Mouse (Mus musculus) erythroblast, adult 5-6 weeks (primary cell): ENCODE measurements around the gene Itga3. TPM values are rescaled to one million over a fixed set of nuclear protein-coding genes. Genes with fewer than 3 reads are reported as not detected.

Experiments
- ATAC-seq: replicated peaks from 2 replicates; pipeline ENCODE4 v1.8.0; 2016; ENCODE audit warnings: moderate number of reproducible peaks, mild to moderate bottlenecking, moderate TSS enrichment, inconsistent platforms; ENCODE audit not compliant: poor library complexity, low FRiP score, severe bottlenecking
- total RNA-seq, 2 experiments: library from RNA; stranded (forward) in 1 of 2; stranded (reverse) in 1 of 2; fragments of 150-400 nt in 1 of 2; fragments of 200-764, 138-1000 nt in 1 of 2; gene quantifications; 2 replicates each; pipeline versions ENCODE4 v1.2.3 to v1.2.4; 2015 to 2017; ENCODE audit warnings: low replicate concordance in 2 of 2

The Itga3 gene
- total RNA-seq, 2 experiments from 2014 or later = not detected

DNA sequence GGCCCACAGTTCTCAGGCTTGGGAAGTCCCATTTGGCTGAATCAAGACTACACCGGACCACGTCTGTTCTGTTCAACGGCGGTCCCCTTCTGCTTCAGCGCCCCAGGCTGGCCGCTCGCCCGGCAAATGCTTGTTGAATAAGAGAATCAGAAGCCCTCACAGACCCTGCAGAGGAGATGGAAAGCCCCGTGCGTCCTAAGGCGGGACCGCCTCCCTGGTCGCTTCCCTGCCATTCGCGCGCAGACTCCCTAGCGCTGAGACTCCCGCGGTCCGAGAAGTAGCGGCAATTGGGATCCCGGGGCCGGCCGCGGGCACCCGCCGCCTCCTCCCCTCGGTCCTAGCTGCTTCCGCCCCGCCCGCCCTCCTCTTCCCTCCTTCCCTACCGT is 67.0 kb downstream of the Itga3 start, which contains the start of gene Samd14:
Samd14 (plus strand) TSS at position 251 of the 386 bp plus-strand sequence.
- ATAC-seq = 0 out of 2 replicates have a peak, but pooled peaks have one; percentile 28

DNA sequence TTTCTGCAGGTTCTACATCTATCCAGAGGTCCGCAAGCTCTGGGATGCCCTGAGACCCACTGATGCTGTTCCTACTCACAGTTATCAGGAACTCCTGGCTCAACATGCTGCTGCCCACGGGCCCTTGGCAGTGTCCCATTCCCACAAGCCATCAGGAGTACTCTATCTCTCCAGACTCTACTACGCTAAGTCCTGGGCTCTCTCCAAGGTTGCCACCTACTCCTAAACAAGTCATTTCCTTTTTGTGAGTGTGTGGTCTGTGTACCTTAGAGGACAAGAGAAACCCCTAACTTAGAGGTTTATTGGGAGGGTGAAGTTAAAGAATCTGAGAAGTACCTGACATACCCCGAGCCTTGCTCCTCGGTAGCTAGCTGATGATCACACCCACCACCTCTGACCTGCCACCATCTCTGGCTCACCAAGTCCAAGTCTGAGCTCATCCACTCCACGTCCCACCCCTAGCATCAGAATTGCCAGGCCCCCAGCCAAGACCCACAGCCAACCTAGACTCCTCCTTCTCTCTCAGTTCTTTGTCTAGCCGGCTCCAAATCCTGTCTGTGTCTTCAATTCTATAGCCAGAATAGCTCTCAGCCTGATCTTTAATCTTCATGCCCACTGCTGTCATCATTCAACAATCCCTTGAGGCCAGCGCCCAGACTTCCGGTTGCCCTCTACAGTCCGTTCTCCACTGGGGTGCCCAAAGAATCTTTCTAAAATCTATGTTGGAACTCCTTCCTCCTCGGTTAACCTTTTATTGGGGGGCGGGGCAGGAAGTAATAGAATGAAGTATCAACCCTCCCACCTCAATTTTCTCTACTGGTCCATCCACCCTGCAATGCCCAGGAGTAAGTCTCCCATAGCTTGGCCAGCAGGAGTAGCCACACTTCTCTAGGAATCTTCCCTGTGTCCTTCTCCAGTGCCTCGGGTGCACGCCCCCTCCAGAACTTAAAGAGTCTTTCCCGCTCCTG is 67.7 kb downstream of the Itga3 start:
- ATAC-seq = 0 out of 2 replicates have a peak, but pooled peaks have one; percentile 0

DNA sequence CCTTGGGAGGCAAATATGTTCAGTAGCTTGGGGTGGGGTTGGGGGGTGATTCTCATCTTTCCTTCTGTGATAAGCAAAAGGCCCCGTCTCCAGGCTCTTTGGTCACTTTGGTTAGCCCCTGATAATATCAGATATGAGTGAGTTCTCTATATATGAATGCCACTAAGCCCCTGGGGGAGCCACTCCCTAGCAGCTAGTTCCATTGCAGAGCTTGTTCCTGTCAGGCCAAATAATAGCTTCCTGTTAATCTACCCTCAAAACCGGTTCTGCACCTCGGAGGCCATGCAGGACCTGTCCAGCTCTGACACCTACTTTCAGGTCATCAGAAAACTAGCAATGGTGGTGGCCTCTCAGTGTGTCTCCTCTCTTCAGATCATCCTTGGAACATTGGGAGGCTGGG is 69.2 kb downstream of the Itga3 start:
- ATAC-seq = no peak

DNA sequence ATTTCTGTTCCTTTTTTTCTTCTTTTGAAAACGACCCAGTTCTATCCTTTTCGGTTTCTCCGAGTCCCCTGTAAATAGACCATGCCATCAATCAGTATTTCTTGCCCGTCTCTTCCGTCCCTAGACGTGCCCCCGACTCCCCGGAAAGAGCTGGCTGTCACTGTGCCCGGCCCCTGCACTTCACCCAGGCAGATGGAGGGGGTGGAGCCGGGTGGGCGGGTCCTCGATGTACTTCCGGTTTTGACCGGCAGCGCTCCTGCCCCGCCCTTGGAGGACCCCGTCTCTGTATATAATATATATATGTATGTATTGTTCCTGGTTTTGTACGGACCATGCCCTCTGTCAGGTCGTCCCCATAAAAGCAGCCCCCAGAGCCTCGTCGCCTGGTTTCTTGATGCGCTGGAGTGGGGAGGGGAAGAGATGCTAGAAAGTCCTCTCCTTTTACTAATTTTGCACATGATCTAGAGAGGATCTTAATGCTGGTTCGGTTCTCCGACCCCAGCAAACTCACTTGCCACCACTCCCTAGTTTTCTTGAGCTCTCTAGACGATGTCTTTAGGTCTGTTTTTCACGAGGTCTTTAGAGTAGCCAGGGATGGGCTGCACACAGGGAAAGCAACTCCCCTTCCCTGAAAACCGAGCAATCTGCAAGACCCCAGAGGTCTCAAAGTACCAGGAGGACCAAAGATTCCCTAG is 69.9 kb downstream of the Itga3 start:
- ATAC-seq = peak; percentile 65

DNA sequence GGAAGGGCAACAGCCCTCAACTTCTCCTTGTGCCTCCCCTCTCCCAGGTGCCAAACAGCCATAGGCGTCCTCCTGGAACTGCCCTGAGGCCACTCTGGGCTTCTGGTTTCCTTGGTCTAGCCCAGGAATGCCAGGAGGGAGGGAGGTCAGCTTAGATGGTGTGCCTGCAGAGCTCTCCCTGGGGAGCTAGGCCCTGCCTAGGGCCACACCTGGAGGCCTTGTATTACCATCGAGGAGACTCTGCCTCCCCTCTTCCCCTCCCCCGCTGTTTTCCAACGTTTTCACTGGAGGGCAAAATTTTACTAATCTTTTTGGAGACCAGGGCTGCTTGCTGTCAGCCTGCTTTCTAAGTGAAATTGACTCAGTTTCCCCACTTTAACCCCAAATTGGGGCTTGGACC is 70.6 kb downstream of the Itga3 start:
- no peak for ATAC-seq

DNA sequence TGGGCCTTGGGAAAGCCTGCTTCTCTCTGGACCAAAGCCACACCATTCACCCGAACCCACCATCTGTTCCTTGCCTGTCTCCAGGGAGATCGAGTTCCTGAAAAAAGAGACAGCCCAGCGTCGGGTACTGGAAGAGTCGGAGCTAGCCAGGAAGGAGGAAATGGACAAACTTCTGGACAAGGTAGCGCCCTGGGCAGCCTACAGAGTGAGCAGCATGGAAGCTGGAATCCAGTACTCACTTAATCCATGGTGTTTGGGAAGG is 71.7 kb downstream of the Itga3 start:
- ATAC-seq = no peak

DNA sequence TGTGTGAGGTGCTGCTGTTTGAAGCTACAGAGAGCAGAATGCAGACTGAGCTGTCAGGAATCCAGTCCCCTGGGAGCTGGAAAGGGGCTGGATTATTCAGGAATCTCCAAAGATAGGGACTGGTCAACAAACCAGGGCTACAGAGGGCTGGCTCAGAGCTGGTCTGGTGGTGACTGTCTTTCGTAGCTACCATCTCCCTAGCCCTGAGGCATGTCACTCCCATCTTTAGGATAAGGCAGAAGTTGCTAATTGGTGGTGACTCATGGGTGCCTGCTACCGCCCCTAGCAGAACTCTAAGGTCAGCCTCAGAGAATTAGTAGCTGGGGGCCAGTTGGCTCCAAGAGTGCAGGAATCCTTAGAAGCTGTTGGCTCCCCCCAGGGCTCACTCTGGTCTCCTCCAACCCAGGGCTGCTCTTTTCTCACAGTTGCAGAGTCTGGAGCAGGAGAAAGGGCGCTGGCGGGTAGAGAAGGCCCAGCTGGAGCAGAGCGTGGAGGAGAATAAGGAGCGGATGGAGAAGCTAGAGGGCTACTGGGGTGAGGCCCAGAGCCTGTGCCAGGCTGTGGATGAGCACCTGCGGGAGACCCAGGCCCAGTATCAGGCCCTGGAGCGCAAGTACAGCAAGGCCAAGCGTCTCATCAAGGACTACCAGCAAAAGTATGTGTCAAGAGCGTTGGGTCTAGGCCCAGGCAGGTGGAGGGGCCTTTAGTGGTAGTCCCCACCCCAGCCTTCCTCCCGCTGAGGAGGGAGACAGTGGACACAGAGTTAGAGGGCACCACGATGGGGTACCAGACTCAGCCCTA is 72.3 kb downstream of the Itga3 start:
- ATAC-seq = no peak

DNA sequence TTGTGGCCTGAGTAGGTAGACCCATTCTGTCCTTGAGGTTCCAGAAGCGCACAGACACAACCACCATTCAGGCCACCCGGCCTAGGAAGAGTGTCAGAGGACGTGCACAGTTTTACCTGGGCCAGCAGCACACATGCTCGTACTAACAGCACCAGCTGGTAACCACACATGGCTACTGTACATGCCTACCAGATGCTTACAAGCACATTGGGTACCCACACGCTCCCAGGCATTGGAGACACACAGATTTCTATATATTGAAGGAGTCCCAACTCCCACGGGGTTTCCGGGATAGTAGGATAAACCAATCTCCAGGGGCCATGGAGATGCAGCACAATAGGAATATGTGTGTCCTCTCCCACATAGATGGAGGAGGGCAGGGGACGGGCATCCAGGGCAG is 73.9 kb downstream of the Itga3 start:
- ATAC-seq = no peak

DNA sequence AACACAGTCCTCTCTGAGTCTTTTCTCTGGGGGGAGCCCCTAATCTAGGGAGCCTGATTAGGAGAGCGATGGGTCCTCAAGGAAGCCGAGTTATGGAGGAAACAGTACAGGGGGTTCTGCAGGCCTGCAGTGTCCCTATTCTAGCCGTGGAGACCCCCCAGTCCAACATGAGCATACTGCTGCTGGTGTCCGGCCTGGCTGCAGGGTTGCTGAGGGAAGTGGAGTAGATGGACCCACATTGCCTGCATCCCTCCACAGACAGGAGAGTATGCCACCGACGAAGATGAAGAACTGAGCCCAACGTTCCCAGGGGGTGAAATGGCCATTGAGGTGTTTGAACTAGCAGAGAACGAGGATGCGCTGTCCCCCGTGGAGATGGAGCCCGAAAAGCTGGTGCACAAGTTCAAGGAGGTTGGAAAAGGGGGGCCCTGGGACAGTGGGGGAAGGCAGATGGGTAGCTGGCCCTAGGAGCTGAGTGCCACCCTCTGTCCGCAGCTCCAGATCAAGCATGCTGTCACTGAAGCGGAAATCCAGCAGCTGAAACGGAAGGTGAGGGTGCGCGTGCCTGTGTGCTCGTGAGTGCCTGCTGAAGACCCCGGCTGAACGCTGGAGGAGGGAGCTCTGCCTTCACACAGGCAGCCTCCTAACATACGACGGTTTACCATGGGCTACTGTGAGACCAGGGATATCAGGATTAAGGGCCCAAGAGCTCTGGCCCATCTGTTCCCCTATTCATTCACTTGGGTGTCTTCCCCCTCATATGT is 74.8 kb downstream of the Itga3 start:
- no peak for ATAC-seq

DNA sequence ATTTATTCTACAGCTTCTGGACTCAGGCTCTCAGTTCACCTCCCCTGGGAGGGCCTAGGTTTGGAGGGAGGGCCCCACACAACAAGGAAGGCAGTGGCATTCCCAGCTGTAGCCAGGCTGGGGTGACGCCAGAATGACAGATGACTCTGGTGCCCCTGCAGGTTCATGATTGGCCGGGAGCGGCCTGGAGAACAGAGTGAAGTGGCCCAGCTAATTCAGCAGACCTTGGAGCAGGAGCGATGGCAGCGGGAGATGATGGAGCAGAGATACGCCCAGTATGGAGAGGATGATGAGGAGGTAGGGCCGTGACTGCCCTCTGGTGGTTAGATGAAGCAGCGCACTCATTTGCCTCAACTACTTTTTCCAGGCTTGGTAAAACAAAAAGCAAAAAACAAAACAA is 75.5 kb downstream of the Itga3 start:
- ATAC-seq = peak; percentile 65

DNA sequence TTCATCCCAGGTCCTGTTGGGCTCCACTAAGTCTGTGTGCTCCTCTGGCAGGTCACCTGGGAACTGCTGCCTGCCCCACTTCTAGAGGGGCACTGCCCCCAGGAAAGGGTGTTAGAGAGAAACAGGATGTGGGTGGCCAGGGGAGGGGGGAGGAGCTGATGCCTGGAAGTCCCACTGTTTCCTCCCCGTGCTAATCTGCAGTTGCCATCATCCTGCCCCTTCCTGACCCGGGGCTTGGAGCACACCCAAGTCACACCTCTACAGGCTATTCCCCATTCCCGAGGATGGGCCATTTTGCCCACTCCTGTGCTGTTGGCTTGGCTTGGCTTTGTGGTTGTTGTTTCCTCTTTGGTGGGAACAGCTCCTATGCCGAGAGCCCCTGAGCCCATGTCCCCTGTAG is 76.1 kb downstream of the Itga3 start:
- ATAC-seq = 0 out of 2 replicates have a peak, but pooled peaks have one; percentile 9

DNA sequence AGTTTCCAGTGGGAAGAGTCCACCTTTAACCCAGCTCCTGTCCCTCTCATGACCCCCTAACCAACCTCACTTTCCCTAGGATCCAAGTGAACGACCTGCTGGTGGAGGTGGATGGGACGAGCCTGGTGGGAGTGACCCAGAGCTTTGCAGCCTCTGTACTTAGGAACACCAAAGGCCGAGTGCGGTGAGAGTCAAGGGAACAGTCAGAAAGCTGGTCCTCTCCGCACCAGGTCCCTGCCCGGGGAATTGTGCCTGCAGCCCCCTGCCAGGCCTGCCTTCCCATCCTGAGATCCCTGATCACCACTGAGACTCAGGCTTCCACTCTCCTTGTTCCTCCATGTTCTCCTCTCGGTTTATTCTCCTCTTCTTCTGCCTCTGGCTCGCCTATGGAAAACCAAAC is 76.5 kb downstream of the Itga3 start:
- ATAC-seq = no peak

DNA sequence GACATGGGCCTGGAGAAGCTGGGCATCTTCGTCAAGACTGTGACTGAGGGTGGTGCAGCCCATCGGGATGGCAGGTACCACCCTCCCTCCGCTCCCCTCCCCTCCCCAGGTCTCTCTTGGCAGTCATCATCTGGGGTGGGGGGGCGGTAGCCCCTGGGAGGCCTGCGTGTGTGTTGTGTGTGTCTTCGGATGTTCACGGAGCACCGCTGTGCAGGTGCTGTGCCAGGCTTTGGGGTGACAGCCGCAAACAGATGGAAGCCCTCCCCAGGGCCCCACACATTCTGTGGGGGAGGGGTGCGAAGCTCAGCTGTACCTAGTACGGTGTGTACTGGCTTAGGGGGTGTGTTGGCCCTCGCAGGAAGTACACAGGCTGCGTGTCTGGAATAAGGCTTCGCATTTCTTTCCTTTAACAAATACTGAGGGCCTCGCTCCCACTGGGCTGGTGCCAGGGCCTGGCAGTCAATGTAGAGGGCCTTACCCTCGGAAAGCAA is 78.5 kb downstream of the Itga3 start:
- no peak for ATAC-seq

DNA sequence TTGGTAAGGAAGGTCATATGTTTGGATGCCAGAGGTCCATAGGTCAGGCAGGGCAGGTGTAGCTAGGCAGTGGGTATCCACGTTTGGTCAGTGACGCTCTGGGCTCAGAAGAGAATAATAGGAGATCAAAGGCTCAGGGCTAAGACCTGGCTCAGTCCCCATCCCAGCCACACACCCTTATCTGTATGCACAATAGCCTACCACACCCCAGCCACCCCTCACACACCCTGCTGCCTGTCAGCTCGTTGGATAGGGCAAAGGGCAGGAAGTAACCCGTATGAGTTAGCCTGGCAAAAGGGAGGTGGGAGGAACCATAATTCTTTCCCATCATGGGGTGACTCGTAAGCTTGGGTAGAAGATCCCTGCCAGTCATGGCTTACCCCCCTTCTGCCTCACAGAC is 79.0 kb downstream of the Itga3 start:
- ATAC-seq = peak; percentile 58

DNA sequence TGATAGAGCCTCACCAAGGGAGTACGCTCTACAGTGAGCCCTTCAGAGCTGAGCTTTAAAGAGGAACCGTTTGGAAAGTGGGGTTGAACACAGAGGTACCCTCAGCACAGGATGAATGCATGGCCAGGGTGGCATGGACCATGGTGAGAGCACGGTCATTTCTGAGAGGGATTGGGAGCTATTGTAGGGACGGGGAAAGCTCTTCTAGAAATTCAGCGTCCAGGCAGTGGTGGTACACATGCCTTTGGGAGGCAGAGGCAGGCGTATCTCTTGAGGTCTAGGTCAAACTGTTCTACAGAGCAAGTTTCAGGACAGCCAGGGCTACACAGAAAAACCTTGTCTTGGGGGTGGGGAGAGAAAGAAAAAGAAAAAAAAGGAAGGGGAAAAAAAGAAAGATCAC is 79.6 kb downstream of the Itga3 start:
- no peak for ATAC-seq

DNA sequence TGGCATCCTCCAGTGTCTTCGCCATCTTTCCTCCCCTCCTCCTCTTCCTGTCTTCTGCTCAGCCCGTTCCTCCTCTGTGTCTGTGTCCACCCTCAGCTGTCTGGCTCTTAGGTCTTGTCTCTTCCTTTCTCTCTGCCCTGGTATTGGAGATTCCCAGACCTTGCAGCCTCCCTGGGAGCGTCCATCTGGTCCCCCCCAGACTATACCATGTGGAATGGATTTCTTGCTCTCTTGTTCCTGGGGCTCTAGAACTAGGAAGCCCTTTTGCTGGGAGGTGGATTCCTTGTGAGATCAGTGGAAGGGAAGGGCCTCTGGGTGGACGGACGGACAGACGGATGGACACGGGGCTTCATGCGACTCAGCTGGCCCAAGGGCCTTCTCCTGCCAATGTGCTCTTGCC is 80.5 kb downstream of the Itga3 start:
- no peak for ATAC-seq

DNA sequence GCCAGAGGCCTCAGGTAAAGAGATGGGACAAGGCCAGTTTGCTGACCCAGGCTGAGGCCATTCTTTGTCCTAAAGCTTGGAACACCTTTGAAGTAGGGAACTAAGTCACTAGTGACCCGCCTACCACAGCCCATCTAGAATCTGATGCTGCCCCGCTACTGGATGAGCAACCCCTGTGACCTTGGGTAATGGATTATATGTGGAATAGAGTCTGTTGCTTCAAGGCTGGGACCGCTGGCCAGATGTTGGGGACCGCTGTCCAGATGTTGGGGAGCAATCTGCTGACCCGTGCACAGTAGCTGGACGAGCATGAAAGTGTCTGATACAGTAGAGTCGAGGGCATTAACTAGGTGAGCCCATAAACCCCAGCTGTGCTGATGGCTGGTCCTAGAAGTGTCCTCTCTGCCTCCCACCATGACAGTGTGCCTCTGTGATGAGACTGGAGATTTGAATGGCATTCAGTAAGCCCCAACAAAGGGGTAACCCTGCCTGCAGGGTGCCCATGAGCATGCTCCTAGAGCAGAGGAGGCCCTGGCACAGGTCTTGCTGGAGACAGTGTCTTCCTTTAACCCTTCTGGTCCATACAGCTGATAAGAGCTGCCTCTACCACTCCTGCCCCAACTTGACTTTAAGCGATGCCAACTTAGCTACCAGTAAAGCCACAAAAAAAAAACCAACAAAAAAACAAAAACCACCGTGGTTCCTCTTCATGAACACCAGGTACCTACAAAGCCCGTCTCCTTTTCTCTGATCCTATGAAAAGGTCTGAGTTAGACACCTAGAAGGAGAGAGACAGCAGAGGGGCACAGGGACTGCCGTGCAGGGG is 81.4 kb downstream of the Itga3 start:
- no peak for ATAC-seq
